Mouse (Mus musculus) stomach, embryonic 16.5 days (tissue): ENCODE results near the gene Zfp449. TPM values are rescaled to one million over a fixed set of nuclear protein-coding genes. Genes with fewer than 3 reads are reported as not detected.
"Not testable (repeated sequence)": the region's sequence is repeated elsewhere in the genome, so short reads cannot be mapped to it uniquely, and the experiment has no call there.

ENCODE experiments used
- ATAC-seq: fragments of 200-750 bp; cut with Nextera tagmentation; 2 replicates; pipeline ENCODE4 v1.8.0; 2017; ENCODE audit warnings: moderate number of reproducible peaks, moderate TSS enrichment; ENCODE audit not compliant: insufficient read depth, low FRiP score
- H3K27ac ChIP-seq: fragments of 300-500 bp; sonication (generic); 2 replicates; pipeline ENCODE4 v1.5.1; 2014; ENCODE audit warnings: low read length
- H3K27me3 ChIP-seq: fragments of 300-500 bp; sonication (generic); 2 replicates; pipeline ENCODE4 v1.6.1; 2014; ENCODE audit warnings: low read length, control low read depth, mixed read lengths; ENCODE audit not compliant: control insufficient read depth, insufficient read depth
- H3K36me3 ChIP-seq: fragments of 300-500 bp; sonication (generic); 2 replicates; pipeline ENCODE4 v1.6.1; 2014; ENCODE audit warnings: low read length; ENCODE audit not compliant: control insufficient read depth, insufficient read depth
- H3K4me1 ChIP-seq: fragments of 300-500 bp; sonication (generic); 2 replicates; pipeline ENCODE4 v1.6.1; 2014; ENCODE audit warnings: low read length, control low read depth, mixed read lengths; ENCODE audit not compliant: control insufficient read depth, insufficient read depth
- H3K4me2 ChIP-seq: fragments of 300-500 bp; sonication (generic); 2 replicates; pipeline ENCODE4 v1.6.1; 2014; ENCODE audit warnings: low read depth, low read length, mixed read lengths
- H3K4me3 ChIP-seq: fragments of 300-500 bp; sonication (generic); replicated peaks from 2 replicates; pipeline ENCODE4 v1.5.1; 2014; ENCODE audit warnings: mild to moderate bottlenecking, low read length
- H3K9ac ChIP-seq: fragments of 300-500 bp; sonication (generic); 2 replicates; pipeline ENCODE4 v1.6.1; 2014; ENCODE audit warnings: low read length
- H3K9me3 ChIP-seq: fragments of 300-500 bp; sonication (generic); replicated peaks from 2 replicates; pipeline ENCODE4 v1.6.1; 2016; ENCODE audit warnings: low read length, control low read depth; ENCODE audit not compliant: control insufficient read depth
- WGBS: fragments of 180-500 bp; shearing (Covaris S2); extraction: QIAGEN DNeasy Blood & Tissue Kit; methylation state at CpG from one replicate; pipeline ENCODE4 v1.1.7; 2014; 5-methylcytosine and 5-hydroxymethylcytosine counted together
- polyA plus RNA-seq: library from polyadenylated mRNA; unstranded; fragments of >200 nt; fragmentation: Nextera tagmentation; extraction: Ambion mirVana; gene quantifications from 2 replicates; pipeline ENCODE4 v1.2.1, GENCODE M21; 2015

Zfp449 gene
- polyA plus RNA-seq, 1 experiment from 2014 or later: 9.2 TPM

- H3K27me3 ChIP-seq, H3K9me3 ChIP-seq, H3K4me1 ChIP-seq, H3K36me3 ChIP-seq, H3K27ac ChIP-seq: not testable (repeated sequence)
- 10% methylated on average over 55 of the region's 56 CpGs for WGBS
- H3K4me2 ChIP-seq: peak within 1 kb of the TSS; percentile 56
- H3K4me3 ChIP-seq: peak within 1 kb of the TSS; percentile 46
- peak within 1 kb of the TSS; percentile 56; the same call in 1 of the 2 replicates for H3K9ac ChIP-seq
- peak; percentile 93 for ATAC-seq
Observed at GRCm38 (mm10) chrX:56374431-56375128, 28.4 kb downstream of the Zfp449 start, which contains the start of gene Smim10l2a. TSS of gene Smim10l2a (plus strand) at chrX:56374586.

- ATAC-seq: no peak
- Histone ChIP-seq H3K27ac (no peak overlapping the region), H3K9ac (no peak overlapping the region), H3K36me3 (no peaks in the 10 kb centered on the region), H3K27me3 (no peaks in the 10 kb centered on the region), H3K4me3 (no peak overlapping the region), H3K4me1 (no peaks in the 10 kb centered on the region), H3K9me3 (no peaks in the 10 kb centered on the region; the same call in 1 of the 2 replicates), H3K4me2 (no peak overlapping the region)
- 77% methylated on average over 2 of the region's 2 CpGs for WGBS
Observed at GRCm38 (mm10) chrX:56380852-56381251, 34.7 kb downstream of the Zfp449 start.

GRCm38 (mm10) chrX:56384142-56384541, 37.9 kb downstream of the Zfp449 start:
- H3K4me2 ChIP-seq: no peak overlapping the region
- no peaks in the 10 kb centered on the region; the same call in 1 of the 2 replicates for H3K9me3 ChIP-seq
- H3K4me3 ChIP-seq: no peak overlapping the region
- H3K4me1 ChIP-seq: no peaks in the 10 kb centered on the region
- WGBS: 79% methylated on average over 2 of the region's 2 CpGs
- H3K27ac ChIP-seq: no peak overlapping the region
- no peaks in the 10 kb centered on the region for H3K27me3 ChIP-seq
- no peak for ATAC-seq
- H3K36me3 ChIP-seq: no peaks in the 10 kb centered on the region
- no peak overlapping the region for H3K9ac ChIP-seq

- H3K27ac ChIP-seq: no peak overlapping the region
- no peaks in the 10 kb centered on the region for H3K9me3 ChIP-seq
- no peak overlapping the region for H3K9ac ChIP-seq
- H3K4me3 ChIP-seq: no peak overlapping the region
- WGBS: 14% methylated on average over 2 of the region's 2 CpGs
- H3K27me3 ChIP-seq: no peaks in the 10 kb centered on the region
- no peak for ATAC-seq
- H3K36me3 ChIP-seq: no peaks in the 10 kb centered on the region
- no peak overlapping the region for H3K4me2 ChIP-seq
- H3K4me1 ChIP-seq: no peaks in the 10 kb centered on the region
Observed at GRCm38 (mm10) chrX:56404646-56405045, 58.4 kb downstream of the Zfp449 start.

GRCm38 (mm10) chrX:56405482-56405881, 59.3 kb downstream of the Zfp449 start:
- Histone ChIP-seq H3K27me3 (no peaks in the 10 kb centered on the region), H3K27ac (no peak overlapping the region), H3K4me1 (no peaks in the 10 kb centered on the region), H3K9me3 (no peaks in the 10 kb centered on the region), H3K4me2 (no peak overlapping the region), H3K4me3 (no peak overlapping the region), H3K9ac (no peak overlapping the region), H3K36me3 (no peaks in the 10 kb centered on the region)
- no peak for ATAC-seq
- 62% methylated on average over 1 of the region's 1 CpGs for WGBS

GRCm38 (mm10) chrX:56406128-56406527, 59.9 kb downstream of the Zfp449 start:
- Histone ChIP-seq H3K36me3 (no peaks in the 10 kb centered on the region), H3K4me1 (no peaks in the 10 kb centered on the region), H3K9ac (no peak overlapping the region), H3K4me2 (no peak overlapping the region), H3K27ac (no peak overlapping the region), H3K27me3 (no peaks in the 10 kb centered on the region), H3K4me3 (no peak overlapping the region), H3K9me3 (no peaks in the 10 kb centered on the region)
- 68% methylated on average over 5 of the region's 5 CpGs for WGBS
- ATAC-seq: no peak

Other genes with a start within 250 kb of the Zfp449 start
- gene 3830403N18Rik, start 209.8 kb upstream of the Zfp449 start, polyA plus RNA-seq: 1.5 and 1.7 TPM in 2 replicates
- gene Gm773, start 133.5 kb upstream of the Zfp449 start, polyA plus RNA-seq: not detected in 2 replicates
- 3.7 TPM in 2 replicates for gene Smim10l2a, start 28.2 kb downstream of the Zfp449 start, polyA plus RNA-seq
- 2.4 TPM in 2 replicates for gene Gm2174, start 101.6 kb downstream of the Zfp449 start, polyA plus RNA-seq
- gene Ints6l, start 108.5 kb downstream of the Zfp449 start, polyA plus RNA-seq: 27.2 and 28.5 TPM in 2 replicates
- not detected in 2 replicates for gene Gm10477, start 178.3 kb downstream of the Zfp449 start, polyA plus RNA-seq
- gene Gm648, start 203.2 kb downstream of the Zfp449 start, polyA plus RNA-seq: 0.30 TPM in 1 of 2 replicates, not detected in the other